Mouse (Mus musculus): ENCODE data around the gene Kcnj15. TPM values are rescaled to one million over a fixed set of nuclear protein-coding genes. Genes with fewer than 3 reads are reported as not detected.

Gene Kcnj15
- total RNA-seq, 4 experiments from 2014 or later, result 0.78 to 2.1 (median 0.84) TPM

DNA sequence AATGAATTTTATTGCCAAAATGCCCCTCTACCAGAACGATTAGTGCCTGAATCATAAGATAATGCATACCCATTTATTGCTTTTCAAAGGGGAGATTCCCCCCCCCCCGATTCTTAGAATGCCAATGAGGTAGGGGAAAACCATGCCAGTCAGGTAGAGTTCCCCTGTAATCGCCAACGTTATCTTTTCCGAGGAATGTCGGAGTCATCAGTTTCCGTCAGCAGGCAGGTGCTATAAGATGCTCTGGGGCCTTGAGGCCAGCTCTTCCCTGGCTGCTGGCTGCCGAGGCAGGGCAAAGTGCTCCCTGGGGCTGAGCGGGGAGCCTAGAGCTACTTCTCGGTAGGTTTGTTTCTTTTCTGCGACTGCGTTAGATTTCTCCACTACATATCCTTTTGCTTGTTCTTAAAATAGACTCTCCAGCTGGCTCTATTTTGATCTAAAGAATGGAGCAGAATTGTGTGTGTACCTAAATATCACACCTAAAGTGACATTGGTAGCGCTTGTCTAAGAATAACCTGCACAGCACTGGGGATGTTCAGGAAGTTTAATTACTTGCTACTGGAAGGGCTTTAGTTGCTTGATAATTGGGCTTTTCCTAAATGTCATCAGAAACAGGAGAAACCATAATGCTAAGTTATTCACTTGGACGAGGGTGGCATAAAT, 35.6 kb downstream of the Kcnj15 start:
- DNase-seq, result no peak

GRCm38 (mm10) chr16:95297651-95298050, 40.3 kb downstream of the Kcnj15 start:
- no peak for DNase-seq

- no peak for DNase-seq
These were observed 44.3 kb downstream of the Kcnj15 start for GRCm38 (mm10) chr16:95301667-95302066.

- no peak for DNase-seq
These were observed 46.3 kb downstream of the Kcnj15 start for GRCm38 (mm10) chr16:95303676-95304075.

DNA sequence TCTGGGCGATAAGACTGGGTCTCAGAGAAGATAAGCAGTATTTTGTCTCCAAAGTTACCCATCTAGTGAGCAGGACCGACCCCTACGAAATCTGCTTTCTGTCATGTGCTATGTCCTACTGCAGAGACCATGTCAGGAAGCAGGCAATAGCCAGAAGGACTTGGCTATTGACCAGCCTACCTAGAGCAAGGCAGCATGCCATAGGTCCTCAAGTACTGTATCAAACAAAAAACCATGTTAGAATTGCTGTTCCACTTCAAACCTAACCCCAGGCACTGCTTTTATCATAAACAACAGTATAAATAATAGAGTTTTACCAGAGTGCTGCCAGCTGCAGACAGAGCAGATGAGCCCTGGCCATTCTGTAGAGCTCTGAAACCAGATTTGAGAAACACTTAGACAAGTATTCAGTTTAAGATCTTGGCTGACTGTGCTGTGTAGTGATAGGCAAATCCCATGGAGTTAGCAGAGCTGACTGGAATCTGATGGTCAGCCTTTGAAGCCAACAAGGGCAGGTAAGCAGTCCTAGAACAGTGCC, 50.5 kb downstream of the Kcnj15 start:
- no peak for DNase-seq

DNA sequence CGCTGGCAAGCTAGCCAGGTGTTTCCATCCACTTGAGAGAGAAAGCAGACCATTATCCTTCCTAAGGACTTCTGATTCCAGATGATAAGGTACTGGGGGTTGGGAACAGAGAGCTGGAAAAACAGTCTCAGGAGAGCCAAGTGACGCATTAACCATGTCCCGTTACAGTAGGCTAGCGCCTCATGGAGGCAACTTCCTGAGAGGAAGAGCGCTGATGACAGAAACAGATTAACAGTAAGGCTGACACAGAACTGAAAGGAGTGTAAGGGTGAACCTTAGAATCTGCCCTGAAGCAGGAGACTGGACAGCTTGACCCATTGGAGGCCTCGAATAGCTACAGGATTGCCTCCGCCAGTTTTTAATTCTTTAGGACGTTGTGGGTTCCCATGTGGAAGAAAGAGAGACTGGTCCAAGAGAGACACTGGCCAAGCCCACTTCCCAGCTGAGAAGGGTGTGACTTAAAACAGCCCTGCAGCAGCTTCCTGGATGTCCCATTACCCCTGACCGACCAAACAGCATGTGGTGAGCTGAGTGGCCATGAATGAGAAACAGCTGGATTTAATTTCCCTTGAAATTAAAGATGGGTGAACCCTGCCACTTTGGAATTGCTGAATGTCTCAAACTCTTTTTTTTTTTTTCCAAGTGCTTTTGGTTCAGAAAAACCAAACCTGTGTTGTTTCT, 64.7 kb downstream of the Kcnj15 start:
- DNase-seq, result no peak

DNA sequence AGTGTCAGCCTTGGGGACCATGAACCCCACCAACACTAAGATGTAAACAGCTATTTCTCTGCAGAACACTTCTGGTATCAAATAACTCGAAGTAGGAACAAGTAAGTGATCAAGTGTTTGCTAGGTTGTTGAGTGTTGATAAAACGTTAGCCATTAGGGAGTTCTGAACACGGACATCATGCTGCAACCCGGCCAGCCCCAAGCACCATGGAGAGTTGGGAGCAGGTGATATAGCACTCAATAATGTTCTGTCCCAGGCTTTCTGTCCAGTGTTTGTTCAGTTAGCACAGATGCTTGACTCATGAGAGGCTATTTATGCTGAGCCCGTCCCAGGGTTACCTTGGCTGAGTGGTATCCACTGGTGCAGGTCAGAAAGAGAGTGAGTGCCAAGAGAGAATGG, 74.8 kb downstream of the Kcnj15 start:
- no peak for DNase-seq

GRCm38 (mm10) chr16:95340885-95341791, 83.8 kb downstream of the Kcnj15 start:
- peak; percentile 58 for DNase-seq

GRCm38 (mm10) chr16:95342030-95342429, 84.7 kb downstream of the Kcnj15 start:
- no peak for DNase-seq

DNA sequence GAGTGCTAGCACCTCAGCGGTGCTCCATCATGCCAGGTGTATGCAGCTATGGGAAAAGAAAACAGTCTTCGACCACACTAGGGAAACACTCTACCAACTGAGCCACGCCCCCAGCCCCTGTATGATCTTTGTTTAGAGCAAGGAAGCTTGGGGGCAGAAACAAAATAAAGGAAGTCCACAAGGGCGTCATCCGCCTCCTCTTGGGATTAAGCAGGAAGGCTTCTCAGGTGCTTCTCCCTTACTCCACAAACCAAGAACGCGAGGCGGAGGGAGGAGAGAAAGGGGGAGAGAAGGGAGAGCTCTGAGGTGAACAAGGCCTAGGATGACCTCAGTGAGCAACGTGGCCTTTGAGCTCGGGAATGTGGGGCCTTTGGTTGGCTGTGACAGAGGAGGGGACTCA, 87.6 kb downstream of the Kcnj15 start:
- no peak for DNase-seq

GRCm38 (mm10) chr16:95345882-95346281, 88.5 kb downstream of the Kcnj15 start:
- DNase-seq, result peak; percentile 32

DNA sequence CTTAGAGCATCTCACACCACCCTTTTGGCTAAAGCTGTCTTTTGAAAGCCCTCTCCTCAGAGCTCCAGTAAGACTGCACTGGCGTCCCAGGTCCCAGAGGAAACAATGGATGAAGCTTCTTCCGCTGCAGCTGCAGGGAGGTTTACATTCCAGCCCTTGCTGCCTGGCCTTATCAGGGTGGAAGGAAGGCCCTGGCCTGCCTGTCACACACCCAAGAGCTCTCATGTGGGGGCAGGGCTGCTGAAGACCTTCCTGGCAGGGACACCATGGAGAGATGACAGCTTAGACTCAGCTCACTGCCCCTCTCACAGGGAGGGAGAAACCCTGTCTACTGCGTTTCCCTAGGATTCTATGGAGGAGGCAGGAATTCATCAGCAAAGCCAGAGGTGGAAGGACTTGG, 89.8 kb downstream of the Kcnj15 start:
- peak; percentile 48 for DNase-seq

DNA sequence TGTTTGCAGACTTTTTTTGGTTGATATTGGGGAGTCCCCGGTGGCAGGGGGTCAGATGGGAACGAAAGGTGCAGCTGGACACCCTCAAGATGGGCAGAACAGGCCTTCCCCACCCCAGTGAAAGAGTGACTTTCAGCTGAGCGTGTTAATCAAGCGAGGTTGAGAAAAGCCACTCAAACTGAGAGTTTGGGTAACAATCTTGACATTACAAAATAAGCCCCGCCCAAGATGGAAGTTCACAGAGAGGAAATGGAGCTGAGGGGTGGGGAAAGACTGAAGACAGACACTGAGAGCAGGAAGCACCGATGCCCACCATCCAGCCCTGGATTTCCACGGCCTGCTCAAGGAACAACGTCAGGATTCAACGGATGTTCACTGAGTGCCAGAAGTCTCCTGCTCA, 91.2 kb downstream of the Kcnj15 start:
- DNase-seq, result no peak

DNA sequence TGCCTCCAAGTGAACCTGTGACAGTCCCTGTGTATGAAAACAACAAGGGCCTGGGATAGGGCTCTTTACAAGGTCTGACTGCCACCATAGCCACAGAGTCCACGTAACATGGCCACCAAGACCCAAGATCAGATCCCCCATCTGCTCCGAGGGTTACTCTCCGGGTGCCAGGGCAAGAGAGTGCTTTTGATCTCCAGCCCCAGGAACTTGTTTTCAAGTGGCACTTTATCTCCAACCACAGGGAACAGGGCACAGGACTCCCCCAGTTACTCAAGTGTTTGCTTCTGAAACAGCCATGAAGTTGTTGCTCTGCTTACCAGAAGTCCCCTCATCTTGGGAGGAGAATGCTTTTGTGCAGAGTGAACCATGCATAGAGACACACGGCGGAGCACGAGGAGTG, 92.0 kb downstream of the Kcnj15 start:
- DNase-seq, result no peak

GRCm38 (mm10) chr16:95349745-95350144, 92.4 kb downstream of the Kcnj15 start:
- no peak for DNase-seq
